Mouse (Mus musculus): ENCODE measurements around the gene Tnfrsf14.

- no peak for TF ChIP-seq CTCF (IDR thresholded peaks at IDR 0.05; ENCODE audit: extremely low read depth, insufficient read depth, low read length)
- TF ChIP-seq POLR2A (IDR thresholded peaks at IDR 0.05; ENCODE audit: extremely low read depth, insufficient read depth, low read length) = no peak
Observed at GRCm38 (mm10) chr4:154949589-154949982, 21.2 kb upstream of the Tnfrsf14 start.
